Mouse (Mus musculus): ENCODE measurements around the gene Tnnt1.
"Not testable (repeated sequence)": the region's sequence is repeated elsewhere in the genome, so short reads cannot be mapped to it uniquely, and the experiment has no call there.

Tnnt1 gene

GRCm38 (mm10) chr7:4524212-4524922 lies 8.2 kb upstream of the Tnnt1 start, which contains the start of gene Tnni3:
Gene Tnni3 (minus strand): TSS chr7:4524229.
- TF ChIP-seq CTCF (conservative IDR thresholded peaks at IDR 0.05; ENCODE audit: low read length) = peak; percentile 57
- H3K4me3 ChIP-seq (replicated peaks; ENCODE audit: low read length) = peak within 1 kb of the TSS; percentile 35
- H3K9me3 ChIP-seq (ENCODE audit: low read length) = not testable (repeated sequence)
- peaks cover 67% of the 10 kb centered on the region for H3K4me1 ChIP-seq (replicated peaks; ENCODE audit: low read depth, low read length)
- peaks cover 26% of the 10 kb centered on the region for H3K27me3 ChIP-seq (ENCODE audit: insufficient read depth, low read length)
- peaks cover 16% of the 10 kb centered on the region for H3K36me3 ChIP-seq (ENCODE audit: insufficient read depth, low read length)

DNA sequence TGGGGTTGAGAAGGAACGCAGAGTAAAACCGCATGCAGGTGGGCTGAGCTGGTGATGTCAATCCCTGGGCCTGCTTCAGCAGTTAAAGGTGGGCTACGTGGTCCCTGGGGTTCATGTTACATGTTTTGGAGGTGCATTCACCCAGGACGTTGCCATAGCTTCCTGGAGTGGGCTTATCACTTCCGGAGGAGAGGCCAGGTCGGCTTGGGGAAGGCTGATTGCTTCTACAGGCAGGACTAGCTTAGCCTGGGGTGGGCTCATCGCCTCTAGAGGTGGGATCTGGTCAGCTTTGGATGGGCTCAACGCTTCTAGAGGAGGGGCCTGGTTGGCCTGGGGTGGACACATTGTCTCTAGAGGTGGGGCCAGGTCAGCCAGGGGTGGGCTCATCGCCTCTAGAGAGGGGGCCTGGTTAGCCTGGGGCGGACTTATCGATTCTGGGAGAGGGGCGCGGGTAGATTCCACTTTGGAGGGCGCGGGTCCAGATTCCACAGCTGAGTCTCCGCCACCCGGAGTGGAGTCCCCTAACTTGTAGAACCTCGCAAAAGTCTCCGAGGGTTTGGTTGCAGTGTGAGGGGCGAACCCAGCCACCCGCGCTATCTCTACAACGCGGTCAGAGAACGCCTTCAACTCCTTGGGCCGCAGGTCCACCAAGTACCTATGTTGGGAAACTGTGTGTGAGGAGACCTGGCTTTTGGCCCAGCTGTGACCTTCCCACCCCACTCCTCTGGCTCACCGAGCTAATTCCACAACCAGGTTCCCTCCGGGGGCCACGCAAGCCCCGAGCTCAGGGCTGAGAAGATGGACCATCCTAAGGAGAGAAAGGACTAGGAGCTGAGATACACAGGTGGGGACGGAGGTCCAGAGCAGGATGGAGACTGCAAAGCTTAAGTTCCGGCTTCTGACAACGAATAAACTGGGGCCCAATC lies 7.3 kb upstream of the Tnnt1 start:
- Histone ChIP-seq H3K9me3 (ENCODE audit: low read length) (0 out of 2 replicates have a peak, but pooled peaks cover 3% of the 10 kb centered on the region), H3K4me1 (replicated peaks; ENCODE audit: low read depth, low read length) (peaks cover 66% of the 10 kb centered on the region), H3K36me3 (ENCODE audit: insufficient read depth, low read length) (peaks cover 23% of the 10 kb centered on the region), H3K27me3 (ENCODE audit: insufficient read depth, low read length) (peaks cover 26% of the 10 kb centered on the region), H3K4me3 (replicated peaks; ENCODE audit: low read length) (peak overlapping the region; percentile 35)
- TF ChIP-seq NANOG (IDR thresholded peaks at IDR 0.05; ENCODE audit: borderline replicate concordance, low read length) = no peak
- no peak for TF ChIP-seq CTCF (conservative IDR thresholded peaks at IDR 0.05; ENCODE audit: low read length)
- TF ChIP-seq POU5F1 (IDR thresholded peaks at IDR 0.05; ENCODE audit: borderline replicate concordance, low read length) = no peak

DNA sequence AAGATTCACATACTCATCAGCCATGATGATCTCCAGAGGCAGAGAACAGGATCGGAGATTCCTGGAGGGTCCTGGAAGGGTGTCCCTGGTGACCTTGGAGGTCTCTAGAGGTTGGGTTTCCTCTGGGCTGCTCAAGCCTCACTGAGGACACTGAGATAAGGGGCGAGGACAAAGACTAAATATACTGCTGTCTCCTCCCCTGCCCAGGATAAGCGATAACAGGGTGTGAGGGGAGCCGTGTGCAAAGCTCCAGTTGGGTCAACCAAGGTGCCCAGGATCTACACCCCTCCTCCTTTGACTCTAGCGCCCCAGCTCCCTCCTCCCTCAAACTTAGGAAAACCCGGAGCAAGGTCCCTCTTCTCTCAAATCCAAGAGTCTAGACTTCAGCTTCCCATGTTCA lies 6.1 kb upstream of the Tnnt1 start:
- peaks cover 59% of the 10 kb centered on the region for H3K4me1 ChIP-seq (replicated peaks; ENCODE audit: low read depth, low read length)
- H3K4me3 ChIP-seq (replicated peaks; ENCODE audit: low read length) = peak overlapping the region; percentile 35; the same call in 1 of the 2 replicates
- H3K9me3 ChIP-seq (ENCODE audit: low read length) = 0 out of 2 replicates have a peak, but pooled peaks cover 3% of the 10 kb centered on the region
- peaks cover 30% of the 10 kb centered on the region for H3K36me3 ChIP-seq (ENCODE audit: insufficient read depth, low read length)
- H3K27me3 ChIP-seq (ENCODE audit: insufficient read depth, low read length) = peaks cover 26% of the 10 kb centered on the region
- TF ChIP-seq NANOG (IDR thresholded peaks at IDR 0.05; ENCODE audit: borderline replicate concordance, low read length) = no peak
- no peak for TF ChIP-seq POU5F1 (IDR thresholded peaks at IDR 0.05; ENCODE audit: borderline replicate concordance, low read length)
- no peak for TF ChIP-seq CTCF (conservative IDR thresholded peaks at IDR 0.05; ENCODE audit: low read length)

- H3K9me3 ChIP-seq (ENCODE audit: low read length) = 0 out of 2 replicates have a peak, but pooled peaks cover 3% of the 10 kb centered on the region
- H3K4me3 ChIP-seq (replicated peaks; ENCODE audit: low read length) = peak overlapping the region; percentile 61
- H3K27me3 ChIP-seq (ENCODE audit: insufficient read depth, low read length) = peaks cover 26% of the 10 kb centered on the region
- H3K36me3 ChIP-seq (ENCODE audit: insufficient read depth, low read length) = peaks cover 30% of the 10 kb centered on the region
- H3K4me1 ChIP-seq (replicated peaks; ENCODE audit: low read depth, low read length) = peaks cover 60% of the 10 kb centered on the region
- TF ChIP-seq POU5F1 (IDR thresholded peaks at IDR 0.05; ENCODE audit: borderline replicate concordance, low read length) = no peak
- TF ChIP-seq CTCF (conservative IDR thresholded peaks at IDR 0.05; ENCODE audit: low read length) = no peak
- TF ChIP-seq NANOG (IDR thresholded peaks at IDR 0.05; ENCODE audit: borderline replicate concordance, low read length) = no peak
Measured at GRCm38 (mm10) chr7:4521231-4522003, 5.2 kb upstream of the Tnnt1 start.

GRCm38 (mm10) chr7:4518487-4518886 lies 2.3 kb upstream of the Tnnt1 start:
- H3K9me3 ChIP-seq (ENCODE audit: low read length) = no peaks in the 10 kb centered on the region
- H3K36me3 ChIP-seq (ENCODE audit: insufficient read depth, low read length) = peaks cover 25% of the 10 kb centered on the region
- H3K4me3 ChIP-seq (replicated peaks; ENCODE audit: low read length) = no peak overlapping the region
- TF ChIP-seq CTCF (conservative IDR thresholded peaks at IDR 0.05; ENCODE audit: low read length) = no peak
- TF ChIP-seq POU5F1 (IDR thresholded peaks at IDR 0.05; ENCODE audit: borderline replicate concordance, low read length) = no peak
- no peak for TF ChIP-seq NANOG (IDR thresholded peaks at IDR 0.05; ENCODE audit: borderline replicate concordance, low read length)
- H3K27me3 ChIP-seq (ENCODE audit: insufficient read depth, low read length) = peaks cover 29% of the 10 kb centered on the region
- peaks cover 77% of the 10 kb centered on the region for H3K4me1 ChIP-seq (replicated peaks; ENCODE audit: low read depth, low read length)

DNA sequence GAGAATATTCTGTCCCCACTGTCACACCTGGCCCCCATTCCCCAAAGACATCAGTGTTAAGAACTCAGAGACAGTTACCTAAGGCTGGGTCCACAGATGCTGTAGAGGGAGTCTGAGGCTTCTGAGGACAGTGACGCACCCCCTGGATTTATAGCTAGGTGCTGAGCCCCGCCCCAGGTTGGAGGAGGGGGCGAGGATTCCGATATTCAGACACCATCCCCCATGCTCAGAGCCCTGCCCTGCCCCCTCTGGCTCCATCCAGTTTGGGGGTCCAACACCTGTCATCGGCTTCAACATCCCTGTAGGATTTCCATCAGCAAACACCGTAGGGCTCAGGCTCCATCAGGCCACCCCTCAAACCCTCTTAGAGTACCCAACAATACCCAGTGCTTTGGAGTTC lies 329 bp downstream of the Tnnt1 start:
- H3K4me1 ChIP-seq (replicated peaks; ENCODE audit: low read depth, low read length) = peaks cover 57% of the 10 kb centered on the region
- peaks cover 25% of the 10 kb centered on the region for H3K36me3 ChIP-seq (ENCODE audit: insufficient read depth, low read length)
- H3K4me3 ChIP-seq (replicated peaks; ENCODE audit: low read length) = peak overlapping the region; percentile 51; the same call in 1 of the 2 replicates
- no peaks in the 10 kb centered on the region for H3K9me3 ChIP-seq (ENCODE audit: low read length)
- TF ChIP-seq CTCF (conservative IDR thresholded peaks at IDR 0.05; ENCODE audit: low read length) (no peak), POU5F1 (IDR thresholded peaks at IDR 0.05; ENCODE audit: borderline replicate concordance, low read length) (no peak), NANOG (IDR thresholded peaks at IDR 0.05; ENCODE audit: borderline replicate concordance, low read length) (no peak)
- H3K27me3 ChIP-seq (ENCODE audit: insufficient read depth, low read length) = peaks cover 12% of the 10 kb centered on the region

DNA sequence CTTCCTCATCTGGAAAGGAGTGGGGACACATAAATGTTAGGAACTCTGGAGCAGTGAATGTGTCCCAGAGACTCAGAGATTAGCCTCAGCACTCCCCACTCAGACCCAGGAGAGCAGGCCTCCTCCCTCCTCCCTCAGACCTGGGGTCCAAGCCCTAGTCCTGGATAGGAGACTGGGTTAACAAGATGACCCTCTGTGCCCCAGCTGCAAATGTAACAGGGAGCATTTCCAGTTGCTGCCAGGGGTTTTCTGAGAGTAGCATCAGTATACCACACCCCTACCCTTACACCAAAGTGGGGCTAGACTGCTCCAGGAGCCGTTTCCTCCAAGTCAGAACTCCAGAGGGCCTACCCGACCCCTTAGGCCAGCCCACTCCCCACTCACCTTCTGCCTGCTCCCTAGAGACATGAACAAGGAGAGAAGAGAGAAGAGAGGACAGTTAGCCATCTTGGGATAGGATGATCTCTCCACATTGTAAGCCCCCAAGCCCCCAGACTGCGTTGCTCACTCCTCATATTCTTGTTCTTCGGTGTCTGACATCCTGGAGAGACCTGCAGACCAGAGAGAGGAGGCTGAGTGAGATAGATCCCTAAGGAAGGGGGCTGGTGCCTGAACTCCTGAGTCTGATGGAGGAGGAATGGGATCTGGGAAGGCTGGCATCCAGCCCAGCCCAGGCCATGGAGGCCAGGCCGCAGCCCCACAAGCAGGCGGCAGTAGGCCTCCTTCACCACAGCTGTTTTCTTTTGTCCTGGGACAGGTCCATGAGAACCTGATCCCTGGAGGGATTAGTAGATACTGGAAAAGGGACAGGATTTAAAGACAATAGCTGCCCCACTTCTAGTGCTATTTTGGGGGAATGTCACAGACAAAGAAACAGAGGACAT lies 2.1 kb downstream of the Tnnt1 start:
- Histone ChIP-seq H3K4me3 (replicated peaks; ENCODE audit: low read length) (peak overlapping the region; percentile 43), H3K4me1 (replicated peaks; ENCODE audit: low read depth, low read length) (peaks cover 60% of the 10 kb centered on the region), H3K36me3 (ENCODE audit: insufficient read depth, low read length) (peaks cover 11% of the 10 kb centered on the region), H3K9me3 (ENCODE audit: low read length) (no peaks in the 10 kb centered on the region), H3K27me3 (ENCODE audit: insufficient read depth, low read length) (peaks cover 3% of the 10 kb centered on the region; the same call in 1 of the 2 replicates)
- no peak for TF ChIP-seq POU5F1 (IDR thresholded peaks at IDR 0.05; ENCODE audit: borderline replicate concordance, low read length)
- TF ChIP-seq CTCF (conservative IDR thresholded peaks at IDR 0.05; ENCODE audit: low read length) = no peak
- no peak for TF ChIP-seq NANOG (IDR thresholded peaks at IDR 0.05; ENCODE audit: borderline replicate concordance, low read length)

Data from E14TG2a.4 (cell line).